Mouse (Mus musculus) CH12.LX (cell line): Measurements from ENCODE around the gene Malsu1.

Source experiments
- GABPA ChIP-seq: IDR thresholded peaks from 2 replicates; pipeline ENCODE4 v1.6.1; 2012; ENCODE audit warnings: low read depth, low read length, improper control_type of control experiment, inconsistent platforms; ENCODE audit not compliant: insufficient replicate concordance
- MEF2A ChIP-seq: IDR thresholded peaks from 2 replicates; pipeline ENCODE4 v1.6.1; 2014; ENCODE audit warnings: low read depth, mild to moderate bottlenecking, inconsistent platforms, low read length, improper control_type of control experiment, borderline replicate concordance
- ZKSCAN1 ChIP-seq: IDR thresholded peaks from 2 replicates; pipeline ENCODE4 v1.6.1; 2012; ENCODE audit warnings: low read depth, inconsistent platforms, low read length, improper control_type of control experiment, borderline replicate concordance

GRCm38 (mm10) chr6:49046502-49046901 is 27.1 kb upstream of the Malsu1 start:
- TF ChIP-seq ZKSCAN1: no peak
- TF ChIP-seq MEF2A: 0 out of 2 replicates have a peak, but pooled peaks have one; percentile 16
- no peak for TF ChIP-seq GABPA
